Mouse (Mus musculus) stomach, postnatal 0 days (tissue): ENCODE measurements around the gene Mogat2.

ENCODE experiments used
- CTCF ChIP-seq: IDR thresholded peaks from 2 replicates; pipeline ENCODE4 v1.5.1; 2016; ENCODE audit warnings: antibody characterized with exemption, low read depth, mild to moderate bottlenecking, moderate library complexity
- EP300 ChIP-seq: optimal IDR thresholded peaks from 2 replicates; pipeline ENCODE3; 2016; ENCODE audit warnings: antibody characterized with exemption

DNA sequence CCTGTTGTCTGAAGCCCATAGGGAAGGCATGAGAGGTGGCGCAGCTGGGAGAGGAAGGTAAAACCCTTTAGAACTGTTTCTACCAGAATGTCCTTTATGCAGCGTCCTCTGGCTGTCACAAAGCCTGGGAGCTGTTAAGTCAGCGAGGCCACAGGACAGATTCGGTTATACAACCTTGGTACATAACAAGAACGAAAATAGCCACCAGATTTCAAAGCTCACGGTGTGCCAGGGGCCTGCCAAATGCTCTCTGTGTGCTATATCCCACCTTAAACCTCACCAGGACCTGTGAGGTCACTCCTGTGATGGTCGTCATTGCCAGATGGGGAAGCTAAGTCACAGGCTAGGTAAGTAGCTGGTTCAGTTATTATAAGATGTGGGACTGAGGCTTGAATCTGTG, 36.3 kb downstream of the Mogat2 start:
- TF ChIP-seq CTCF = no peak
- TF ChIP-seq EP300 = no peak
